Mouse (Mus musculus): ENCODE results near the gene Zfp800.

Zfp800 gene

DNA sequence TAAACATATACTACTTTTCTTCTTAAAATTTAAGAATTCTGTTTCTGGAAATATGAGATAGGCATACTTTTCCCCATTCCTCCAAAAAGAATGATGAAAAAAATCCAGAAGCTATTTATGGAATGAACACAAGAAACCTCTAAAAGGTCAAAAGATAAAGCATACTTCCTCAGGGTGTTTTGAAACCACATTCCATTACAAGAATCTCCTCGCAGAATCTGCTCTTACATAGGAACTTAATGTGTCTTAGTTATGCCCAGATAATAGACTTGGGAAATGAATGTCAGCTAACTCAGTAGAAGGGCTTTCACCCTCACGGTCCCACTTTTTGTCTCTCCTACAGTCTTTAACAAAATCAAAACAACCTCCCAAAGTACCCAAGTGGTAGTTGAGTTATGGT, 203.9 kb downstream of the Zfp800 start:
- DNase-seq = no peak

DNA sequence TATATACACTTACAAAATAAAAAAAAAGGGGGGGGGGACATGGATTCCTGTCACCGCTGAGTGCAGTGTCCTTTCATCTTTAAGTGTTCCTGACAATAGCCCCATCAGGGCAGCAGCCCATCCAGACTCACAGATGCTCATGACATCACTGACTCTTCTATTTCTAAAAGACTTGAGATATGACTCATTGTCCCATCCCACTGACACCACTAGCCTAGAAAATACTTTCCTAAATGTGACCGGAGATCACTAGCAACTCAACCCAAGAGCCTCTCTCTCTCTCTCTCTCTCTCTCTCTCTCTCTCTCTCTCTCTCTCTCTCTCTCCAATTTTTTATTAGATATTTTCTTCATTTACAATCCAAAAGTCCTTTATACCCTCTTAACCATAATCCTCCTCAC, 205.9 kb downstream of the Zfp800 start:
- no peak for DNase-seq

Data from kidney, adult 18-20 months (tissue).